Mouse (Mus musculus) intestine, embryonic 14.5 days (tissue): ENCODE measurements at regions not wholly inside any gene's neighbourhood (a gene's known extent, or its start where the extent isn't known, plus 50 kb on each side); places are given as distances from the start of the nearest gene placed in this dataset.
"Not testable (repeated sequence)": the region's sequence is repeated elsewhere in the genome, so short reads cannot be mapped to it uniquely, and the experiment has no call there.

Source experiments
- ATAC-seq: fragments of 200-750 bp; cut with Nextera tagmentation; replicated peaks from 2 replicates; pipeline ENCODE4 v1.8.0; 2017; ENCODE audit warnings: low read depth, moderate number of reproducible peaks, moderate TSS enrichment, moderate library complexity; ENCODE audit not compliant: low FRiP score, low TSS enrichment
- DNase-seq: peaks from one replicate; pipeline ENCODE4 v3.0.0-alpha.2; 2018; ENCODE audit warnings: low spot score
- H3K27ac ChIP-seq: fragments of 300-500 bp; sonication (generic); 2 replicates; pipeline ENCODE4 v1.5.1; 2014; ENCODE audit warnings: low read depth, mild to moderate bottlenecking, control low read depth
- H3K27me3 ChIP-seq: fragments of 300-500 bp; sonication (generic); replicated peaks from 2 replicates; pipeline ENCODE4 v1.6.1; 2014; ENCODE audit warnings: low read length, control low read depth; ENCODE audit not compliant: control insufficient read depth, insufficient read depth
- H3K36me3 ChIP-seq: fragments of 300-500 bp; sonication (generic); 2 replicates; pipeline ENCODE4 v1.6.1; 2014; ENCODE audit warnings: low read length, control low read depth; ENCODE audit not compliant: control insufficient read depth, insufficient read depth
- H3K4me1 ChIP-seq: fragments of 300-500 bp; sonication (generic); replicated peaks from 2 replicates; pipeline ENCODE4 v1.6.1; 2014; ENCODE audit warnings: low read length, control low read depth, mixed read lengths; ENCODE audit not compliant: control insufficient read depth, insufficient read depth
- H3K4me2 ChIP-seq: fragments of 300-500 bp; sonication (generic); 2 replicates; pipeline ENCODE4 v1.6.1; 2014; ENCODE audit warnings: low read length
- H3K4me3 ChIP-seq: fragments of 300-500 bp; sonication (generic); 2 replicates; pipeline ENCODE4 v1.5.1; 2014; ENCODE audit warnings: low read depth, low read length, control low read depth, mixed read lengths
- H3K9ac ChIP-seq: fragments of 300-500 bp; sonication (generic); 2 replicates; pipeline ENCODE4 v1.6.1; 2014; ENCODE audit warnings: mild to moderate bottlenecking, low read length
- H3K9me3 ChIP-seq: fragments of 300-500 bp; sonication (generic); 2 replicates; pipeline ENCODE4 v1.6.1; 2016; ENCODE audit warnings: low read length, control low read depth; ENCODE audit not compliant: control insufficient read depth
- WGBS: fragments of 180-500 bp; shearing (Covaris S2); extraction: QIAGEN DNeasy Blood & Tissue Kit; methylation state at CpG from one replicate; pipeline ENCODE4 v1.1.7; 2014; 5-methylcytosine and 5-hydroxymethylcytosine counted together

- peak overlapping the region; percentile 11; the same call in 1 of the 2 replicates for H3K4me3 ChIP-seq
- H3K27ac ChIP-seq, H3K27me3 ChIP-seq, H3K9me3 ChIP-seq, H3K4me1 ChIP-seq, H3K9ac ChIP-seq, H3K36me3 ChIP-seq, ATAC-seq: not testable (repeated sequence)
- H3K4me2 ChIP-seq: 0 out of 2 replicates have a peak overlapping the region, but pooled peaks have one; percentile 15
- DNase-seq: peak; percentile 57
- 3% methylated on average over 21 of the region's 47 CpGs for WGBS
These were observed 739.1 kb upstream of the Ywhaq start for GRCm38 (mm10) chr12:22156467-22157037.

GRCm38 (mm10) chr12:22155341-22155740 is 737.9 kb upstream of the Ywhaq start:
- H3K9me3 ChIP-seq, H3K4me2 ChIP-seq, H3K4me3 ChIP-seq, H3K27ac ChIP-seq, H3K27me3 ChIP-seq, ATAC-seq, H3K4me1 ChIP-seq, DNase-seq, H3K36me3 ChIP-seq, H3K9ac ChIP-seq: not testable (repeated sequence)
- WGBS: 81% methylated on average over 5 of the region's 8 CpGs
